Mouse (Mus musculus): Measurements from ENCODE around the gene Dop1b.

- no peak for TF ChIP-seq CTCF (IDR thresholded peaks at IDR 0.05; ENCODE audit: low read depth)
- no peak for TF ChIP-seq EP300 (IDR thresholded peaks at IDR 0.05; ENCODE audit: low read depth)
Observed at GRCm38 (mm10) chr16:93725417-93726144, 13.9 kb downstream of the Dop1b start.

Data from liver, embryonic 14.5 days (tissue).